8 mouse cellular contexts compared by ENCODE assay signal in the genomic region with DNA sequence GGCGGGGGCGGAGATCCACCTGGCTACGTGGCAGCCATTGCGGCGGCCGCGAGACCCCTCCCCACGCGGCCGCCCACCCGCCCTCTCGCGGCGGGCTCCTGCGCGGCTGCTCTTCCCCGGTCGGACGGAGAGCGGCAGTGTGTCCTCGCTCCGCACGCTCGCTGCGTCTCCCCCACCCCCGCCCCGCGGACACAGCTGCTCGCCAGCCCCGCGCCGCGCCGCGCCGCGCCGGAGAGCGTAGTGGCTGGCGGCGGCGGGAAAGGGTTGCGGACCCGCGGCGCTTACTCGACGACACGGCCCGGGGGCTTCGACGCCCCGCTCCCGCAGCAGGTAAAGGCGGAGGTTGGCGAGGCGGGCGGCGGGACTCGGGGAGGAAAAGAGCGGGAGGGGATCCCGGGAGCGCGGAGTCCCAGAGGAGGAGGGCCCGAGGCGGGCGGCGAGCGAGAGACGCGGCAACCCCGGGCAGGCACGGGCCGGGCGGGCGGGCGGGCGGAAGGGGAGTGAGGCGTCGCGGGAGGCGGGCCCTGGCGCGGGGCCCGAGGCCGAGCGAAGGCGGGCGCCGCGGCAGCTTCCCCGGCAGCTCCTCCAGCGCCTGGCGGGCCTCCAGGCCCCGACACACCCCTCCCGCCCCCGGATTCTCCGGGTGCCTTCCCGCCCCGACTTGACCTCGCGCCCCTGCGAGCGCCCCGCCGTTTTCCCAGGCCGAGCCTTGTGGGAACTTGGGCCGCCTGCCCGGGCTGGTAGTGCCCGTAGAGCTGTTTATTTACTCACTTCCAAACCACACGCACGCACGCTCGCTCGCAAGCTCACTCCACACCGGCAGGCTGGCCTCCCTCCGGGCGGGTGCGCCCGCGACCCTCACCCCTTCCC. TPM values are rescaled to one million over a fixed set of nuclear protein-coding genes. Genes with fewer than 3 reads are reported as not detected.
DNase-seq lines count a peak whose midpoint lies in the region; ATAC-seq and TF ChIP-seq lines count a peak whose summit lies in the region.

No protein-coding gene starts in this region.

- H3K4me1 ChIP-seq in embryonic facial prominence, embryonic 15.5 days: peaks cover 7% of the 10 kb centered on the region
- peaks cover 5% of the 10 kb centered on the region; the same call in 1 of the 2 replicates for H3K4me1 ChIP-seq in kidney, embryonic 14.5 days (ENCODE audit: control insufficient read depth, insufficient read depth, low read length)
- peaks cover 9% of the 10 kb centered on the region; the same call in 1 of the 2 replicates for H3K4me1 ChIP-seq in limb, embryonic 15.5 days
- H3K4me1 ChIP-seq in midbrain, postnatal 0 days (ENCODE audit: insufficient read depth, low read length): no peaks in the 10 kb centered on the region

- WGBS in embryonic facial prominence, embryonic 15.5 days: under 1% methylated on average over 87 of the region's 121 CpGs
- WGBS in kidney, embryonic 14.5 days: 1% methylated on average over 58 of the region's 121 CpGs
- under 1% methylated on average over 82 of the region's 121 CpGs for WGBS in limb, embryonic 15.5 days
- WGBS in midbrain, postnatal 0 days: under 1% methylated on average over 66 of the region's 121 CpGs

- H3K9ac ChIP-seq in embryonic facial prominence, embryonic 15.5 days: peak overlapping the region; percentile 95
- H3K9ac ChIP-seq in kidney, embryonic 14.5 days (ENCODE audit: low read depth, low read length): peak overlapping the region; percentile 100
- H3K9ac ChIP-seq in limb, embryonic 15.5 days: peak overlapping the region; percentile 98
- H3K9ac ChIP-seq in midbrain, postnatal 0 days (replicated peaks; ENCODE audit: low read length, poor library complexity, severe bottlenecking): peak overlapping the region; percentile 97

- H3K9me3 ChIP-seq in embryonic facial prominence, embryonic 15.5 days (replicated peaks): no peaks in the 10 kb centered on the region
- no peaks in the 10 kb centered on the region for H3K9me3 ChIP-seq in kidney, embryonic 14.5 days (ENCODE audit: control insufficient read depth, low read length)
- no peaks in the 10 kb centered on the region for H3K9me3 ChIP-seq in limb, embryonic 15.5 days
- H3K9me3 ChIP-seq in midbrain, postnatal 0 days (ENCODE audit: low read length): no peaks in the 10 kb centered on the region

- H3K4me3 ChIP-seq in embryonic facial prominence, embryonic 15.5 days (replicated peaks): peak overlapping the region; percentile 88
- peak overlapping the region; percentile 78 for H3K4me3 ChIP-seq in kidney, embryonic 14.5 days (ENCODE audit: low read length)
- peak overlapping the region; percentile 86 for H3K4me3 ChIP-seq in limb, embryonic 15.5 days
- H3K4me3 ChIP-seq in midbrain, postnatal 0 days (ENCODE audit: low read depth, low read length): peak overlapping the region; percentile 91

- H3K36me3 ChIP-seq in embryonic facial prominence, embryonic 15.5 days: no peaks in the 10 kb centered on the region; the same call in 1 of the 2 replicates
- peaks cover 3% of the 10 kb centered on the region for H3K36me3 ChIP-seq in kidney, embryonic 14.5 days (ENCODE audit: control insufficient read depth, insufficient read depth, low read length)
- H3K36me3 ChIP-seq in limb, embryonic 15.5 days: no peaks in the 10 kb centered on the region
- no peaks in the 10 kb centered on the region for H3K36me3 ChIP-seq in midbrain, postnatal 0 days (ENCODE audit: insufficient read depth, low read length)

- no peaks in the 10 kb centered on the region for H3K27me3 ChIP-seq in embryonic facial prominence, embryonic 15.5 days
- H3K27me3 ChIP-seq in kidney, embryonic 14.5 days (ENCODE audit: control insufficient read depth, insufficient read depth, low read length): no peaks in the 10 kb centered on the region
- no peaks in the 10 kb centered on the region for H3K27me3 ChIP-seq in limb, embryonic 15.5 days
- H3K27me3 ChIP-seq in midbrain, postnatal 0 days (ENCODE audit: insufficient read depth, low read length): no peaks in the 10 kb centered on the region

- ATAC-seq in embryonic facial prominence, embryonic 15.5 days (ENCODE audit: insufficient number of reproducible peaks, low FRiP score, low TSS enrichment, low read depth): peak; percentile 89
- peak; percentile 87 for ATAC-seq in kidney, embryonic 14.5 days (ENCODE audit: low FRiP score, low TSS enrichment)
- peak; percentile 89 for ATAC-seq in limb, embryonic 15.5 days (ENCODE audit: insufficient number of reproducible peaks, low FRiP score, low TSS enrichment, low read depth)
- peak; percentile 89 for ATAC-seq in midbrain, postnatal 0 days (ENCODE audit: low FRiP score)

- H3K4me2 ChIP-seq in embryonic facial prominence, embryonic 15.5 days (replicated peaks): peak overlapping the region; percentile 74
- peak overlapping the region; percentile 60 for H3K4me2 ChIP-seq in kidney, embryonic 14.5 days (replicated peaks; ENCODE audit: low read depth, low read length)
- peak overlapping the region; percentile 72 for H3K4me2 ChIP-seq in limb, embryonic 15.5 days
- H3K4me2 ChIP-seq in midbrain, postnatal 0 days (ENCODE audit: low read depth, low read length, poor library complexity, severe bottlenecking): peak overlapping the region; percentile 71

- TF ChIP-seq CTCF in midbrain, postnatal 0 days (IDR thresholded peaks at IDR 0.05): peak; percentile 73

- H3K27ac ChIP-seq in embryonic facial prominence, embryonic 15.5 days (replicated peaks): peak overlapping the region; percentile 100
- peak overlapping the region; percentile 100 for H3K27ac ChIP-seq in kidney, embryonic 14.5 days (ENCODE audit: low read depth, low read length)
- peak overlapping the region; percentile 100 for H3K27ac ChIP-seq in limb, embryonic 15.5 days
- peak overlapping the region; percentile 100 for H3K27ac ChIP-seq in midbrain, postnatal 0 days (ENCODE audit: low read depth, low read length)

- peak; percentile 65 for DNase-seq in 3T3-L1 (ENCODE audit: low read depth, low spot score)
- peak; percentile 69 to 74 for DNase-seq in adrenal gland, postnatal 4 days (ENCODE audit: low spot score in 2 of 2)
- peak; percentile 77 to 84 for DNase-seq in heart, adult 9 months (ENCODE audit: low spot score in 2 of 2)
- peak; percentile 90 for DNase-seq in midbrain, postnatal 0 days (ENCODE audit: low spot score)
- DNase-seq in spleen, postnatal 10 days (ENCODE audit: low spot score in 2 of 2): peak; percentile 79 to 82

RNA-seq across cellular contexts. Expression of a gene that starts 0.8 kb away (rescaled TPM):
- total RNA-seq in adrenal gland, postnatal 4 days (2021): 10 to 100 TPM; 41.6 to 45.6 TPM
- polyA plus RNA-seq in embryonic facial prominence, embryonic 15.5 days (2015; fragmentation: Nextera tagmentation; extraction: Ambion mirVana): 22.0 and 23.5 TPM in 2 replicates
- polyA plus RNA-seq in kidney, embryonic 14.5 days (2014; fragmentation: Nextera tagmentation; extraction: Ambion mirVana): 34.1 and 57.3 TPM in 2 replicates
- 20.9 and 23.0 TPM in 2 replicates for polyA plus RNA-seq in limb, embryonic 15.5 days (2015; fragmentation: Nextera tagmentation; extraction: Ambion mirVana)
- total RNA-seq in midbrain, postnatal 0 days (2014; rRNA removed): 33.0 and 48.9 TPM in 2 replicates
- polyA plus RNA-seq in midbrain, postnatal 0 days (2015; fragmentation: Nextera tagmentation; extraction: Ambion mirVana): 9.3 and 12.0 TPM in 2 replicates

Comparison
In these comparisons a context has a peak if more than half of its experiments do, and no peak if none do; other contexts are left out.
1. Peak in every context shown above with its lines: DNase-seq, ATAC-seq, H3K4me3 ChIP-seq and H3K27ac ChIP-seq.